Mouse (Mus musculus): Measurements from ENCODE around the gene Gtf2h1. TPM values are rescaled to one million over a fixed set of nuclear protein-coding genes. Genes with fewer than 3 reads are reported as not detected.
A peak's percentile ranks its signal among the peaks of the same experiment; 100 is the strongest.
"Not testable (repeated sequence)": the region's sequence is repeated elsewhere in the genome, so short reads cannot be mapped to it uniquely, and the experiment has no call there.

The Gtf2h1 gene
- polyA plus RNA-seq, 1 experiment from 2014 or later, result 54.0 TPM

GRCm38 (mm10) chr7:46832112-46832810 is 36.4 kb downstream of the Gtf2h1 start:
- not testable (repeated sequence) for H3K36me3 ChIP-seq; H3K4me1 ChIP-seq; H3K27me3 ChIP-seq; H3K4me2 ChIP-seq (replicated peaks); H3K27ac ChIP-seq; H3K4me3 ChIP-seq; ATAC-seq (ENCODE audit: insufficient number of reproducible peaks, insufficient read depth, low FRiP score, low TSS enrichment); H3K9me3 ChIP-seq; H3K9ac ChIP-seq
- 93% methylated on average over 11 of the region's 11 CpGs for WGBS

GRCm38 (mm10) chr7:46833266-46833665 is 37.4 kb downstream of the Gtf2h1 start:
- ATAC-seq (ENCODE audit: insufficient number of reproducible peaks, insufficient read depth, low FRiP score, low TSS enrichment), result no peak
- Histone ChIP-seq H3K9ac (no peak overlapping the region), H3K27ac (no peak overlapping the region), H3K9me3 (no peaks in the 10 kb centered on the region), H3K4me2 (replicated peaks) (no peak overlapping the region), H3K4me1 (peaks cover 10% of the 10 kb centered on the region; the same call in 1 of the 2 replicates), H3K36me3 (no peaks in the 10 kb centered on the region), H3K4me3 (no peak overlapping the region), H3K27me3 (no peaks in the 10 kb centered on the region)
- 72% methylated on average over 6 of the region's 6 CpGs for WGBS

- peaks cover 15% of the 10 kb centered on the region for H3K4me1 ChIP-seq
- WGBS, result 85% methylated on average over 7 of the region's 7 CpGs
- H3K27ac ChIP-seq, result no peak overlapping the region
- ATAC-seq (ENCODE audit: insufficient number of reproducible peaks, insufficient read depth, low FRiP score, low TSS enrichment), result no peak
- H3K4me2 ChIP-seq (replicated peaks), result no peak overlapping the region
- H3K4me3 ChIP-seq, result no peak overlapping the region
- H3K36me3 ChIP-seq, result no peaks in the 10 kb centered on the region
- H3K27me3 ChIP-seq, result no peaks in the 10 kb centered on the region
- no peak overlapping the region for H3K9ac ChIP-seq
- no peaks in the 10 kb centered on the region for H3K9me3 ChIP-seq
Observed at GRCm38 (mm10) chr7:46833670-46834255, 37.9 kb downstream of the Gtf2h1 start.

- no peak for ATAC-seq (ENCODE audit: insufficient number of reproducible peaks, insufficient read depth, low FRiP score, low TSS enrichment)
- no peaks in the 10 kb centered on the region for H3K27me3 ChIP-seq
- no peaks in the 10 kb centered on the region for H3K36me3 ChIP-seq
- no peaks in the 10 kb centered on the region for H3K9me3 ChIP-seq
- peaks cover 23% of the 10 kb centered on the region for H3K4me1 ChIP-seq
- 35% methylated on average over 12 of the region's 14 CpGs for WGBS
- H3K4me3 ChIP-seq, result no peak overlapping the region
- no peak overlapping the region for H3K4me2 ChIP-seq (replicated peaks)
- H3K9ac ChIP-seq, result no peak overlapping the region
- H3K27ac ChIP-seq, result no peak overlapping the region
Observed at GRCm38 (mm10) chr7:46834994-46835610, 39.2 kb downstream of the Gtf2h1 start.

GRCm38 (mm10) chr7:46836357-46836756 is 40.5 kb downstream of the Gtf2h1 start:
- Histone ChIP-seq H3K4me1 (peaks cover 23% of the 10 kb centered on the region), H3K9ac (no peak overlapping the region), H3K4me3 (no peak overlapping the region), H3K27ac (no peak overlapping the region), H3K9me3 (no peaks in the 10 kb centered on the region), H3K4me2 (replicated peaks) (no peak overlapping the region), H3K36me3 (no peaks in the 10 kb centered on the region), H3K27me3 (0 out of 2 replicates have a peak, but pooled peaks cover 5% of the 10 kb centered on the region)
- ATAC-seq (ENCODE audit: insufficient number of reproducible peaks, insufficient read depth, low FRiP score, low TSS enrichment), result no peak
- WGBS, result 80% methylated on average over 5 of the region's 5 CpGs

GRCm38 (mm10) chr7:46837073-46837472 is 41.2 kb downstream of the Gtf2h1 start:
- H3K9ac ChIP-seq, result no peak overlapping the region
- H3K4me3 ChIP-seq, result no peak overlapping the region
- H3K27me3 ChIP-seq, result 0 out of 2 replicates have a peak, but pooled peaks cover 6% of the 10 kb centered on the region
- ATAC-seq (ENCODE audit: insufficient number of reproducible peaks, insufficient read depth, low FRiP score, low TSS enrichment), result no peak
- WGBS, result 56% methylated on average over 5 of the region's 5 CpGs
- H3K27ac ChIP-seq, result no peak overlapping the region
- no peak overlapping the region for H3K4me2 ChIP-seq (replicated peaks)
- no peaks in the 10 kb centered on the region for H3K9me3 ChIP-seq
- H3K4me1 ChIP-seq, result peaks cover 23% of the 10 kb centered on the region
- H3K36me3 ChIP-seq, result no peaks in the 10 kb centered on the region

GRCm38 (mm10) chr7:46838104-46838671 is 42.3 kb downstream of the Gtf2h1 start:
- 2% methylated on average over 9 of the region's 9 CpGs for WGBS
- no peak overlapping the region for H3K9ac ChIP-seq
- no peaks in the 10 kb centered on the region for H3K9me3 ChIP-seq
- 0 out of 2 replicates have a peak, but pooled peaks cover 6% of the 10 kb centered on the region for H3K27me3 ChIP-seq
- H3K36me3 ChIP-seq, result no peaks in the 10 kb centered on the region
- peak overlapping the region; percentile 36; the same call in 1 of the 2 replicates for H3K4me2 ChIP-seq (replicated peaks)
- peaks cover 23% of the 10 kb centered on the region for H3K4me1 ChIP-seq
- ATAC-seq (ENCODE audit: insufficient number of reproducible peaks, insufficient read depth, low FRiP score, low TSS enrichment), result peak; percentile 45; the same call in 1 of the 2 replicates
- no peak overlapping the region for H3K4me3 ChIP-seq
- peak overlapping the region; percentile 70; the same call in 1 of the 2 replicates for H3K27ac ChIP-seq

- H3K4me3 ChIP-seq, result no peak overlapping the region
- H3K27me3 ChIP-seq, result 0 out of 2 replicates have a peak, but pooled peaks cover 6% of the 10 kb centered on the region
- H3K9ac ChIP-seq, result no peak overlapping the region
- peaks cover 23% of the 10 kb centered on the region for H3K4me1 ChIP-seq
- H3K4me2 ChIP-seq (replicated peaks), result peak overlapping the region; percentile 12; the same call in 1 of the 2 replicates
- no peaks in the 10 kb centered on the region for H3K36me3 ChIP-seq
- no peaks in the 10 kb centered on the region for H3K9me3 ChIP-seq
- peak overlapping the region; percentile 30; the same call in 1 of the 2 replicates for H3K27ac ChIP-seq
- WGBS, result 8% methylated on average over 8 of the region's 8 CpGs
- ATAC-seq (ENCODE audit: insufficient number of reproducible peaks, insufficient read depth, low FRiP score, low TSS enrichment), result no peak
Observed at GRCm38 (mm10) chr7:46838891-46839302, 43.0 kb downstream of the Gtf2h1 start.

- no peak for ATAC-seq (ENCODE audit: insufficient number of reproducible peaks, insufficient read depth, low FRiP score, low TSS enrichment)
- Histone ChIP-seq H3K36me3 (no peaks in the 10 kb centered on the region), H3K9ac (no peak overlapping the region), H3K4me2 (replicated peaks) (0 out of 2 replicates have a peak overlapping the region, but pooled peaks have one; percentile 12), H3K4me3 (no peak overlapping the region), H3K9me3 (no peaks in the 10 kb centered on the region), H3K4me1 (peaks cover 23% of the 10 kb centered on the region), H3K27ac (no peak overlapping the region), H3K27me3 (0 out of 2 replicates have a peak, but pooled peaks cover 6% of the 10 kb centered on the region)
- 29% methylated on average over 7 of the region's 7 CpGs for WGBS
Observed at GRCm38 (mm10) chr7:46839446-46839845, 43.5 kb downstream of the Gtf2h1 start.

- no peak overlapping the region for H3K4me3 ChIP-seq
- H3K36me3 ChIP-seq, result no peaks in the 10 kb centered on the region
- no peak overlapping the region for H3K9ac ChIP-seq
- H3K4me1 ChIP-seq, result peaks cover 26% of the 10 kb centered on the region
- no peak overlapping the region for H3K27ac ChIP-seq
- H3K27me3 ChIP-seq, result 0 out of 2 replicates have a peak, but pooled peaks cover 6% of the 10 kb centered on the region
- no peak overlapping the region for H3K4me2 ChIP-seq (replicated peaks)
- ATAC-seq (ENCODE audit: insufficient number of reproducible peaks, insufficient read depth, low FRiP score, low TSS enrichment), result no peak
- no peaks in the 10 kb centered on the region for H3K9me3 ChIP-seq
- WGBS, result 63% methylated on average over 5 of the region's 5 CpGs
Observed at GRCm38 (mm10) chr7:46839861-46840260, 44.0 kb downstream of the Gtf2h1 start.

GRCm38 (mm10) chr7:46840326-46840725 is 44.4 kb downstream of the Gtf2h1 start:
- Histone ChIP-seq H3K27me3 (0 out of 2 replicates have a peak, but pooled peaks cover 6% of the 10 kb centered on the region), H3K27ac (no peak overlapping the region), H3K9me3 (no peaks in the 10 kb centered on the region), H3K36me3 (no peaks in the 10 kb centered on the region), H3K4me1 (peaks cover 26% of the 10 kb centered on the region), H3K9ac (no peak overlapping the region), H3K4me2 (replicated peaks) (no peak overlapping the region), H3K4me3 (no peak overlapping the region)
- 46% methylated on average over 4 of the region's 4 CpGs for WGBS
- no peak for ATAC-seq (ENCODE audit: insufficient number of reproducible peaks, insufficient read depth, low FRiP score, low TSS enrichment)
